Mouse (Mus musculus): ENCODE results near the gene Dytn. TPM values are rescaled to one million over a fixed set of nuclear protein-coding genes. Genes with fewer than 3 reads are reported as not detected.
"Not testable (repeated sequence)": the region's sequence is repeated elsewhere in the genome, so short reads cannot be mapped to it uniquely, and the experiment has no call there.

The Dytn gene
- not detected in 2 replicates for total RNA-seq (2014; fragmentation: Nextera tagmentation)
- not detected in 2 replicates for total RNA-seq (2017)

- ATAC-seq (replicated peaks; ENCODE audit: low FRiP score, low TSS enrichment, poor library complexity, severe bottlenecking), result no peak
Measured at GRCm38 (mm10) chr1:63686827-63687226, at the start of gene Dytn. Gene Dytn (minus strand): TSS chr1:63686927.

GRCm38 (mm10) chr1:63730240-63730771 lies 43.6 kb upstream of the Dytn start, which contains the start of the genes Mdh1b and Fastkd2:
Gene Mdh1b (minus strand): TSS chr1:63730318.
Gene Fastkd2 (plus strand): TSS chr1:63730614.
- peak; percentile 95 for ATAC-seq (replicated peaks; ENCODE audit: low FRiP score, low TSS enrichment, poor library complexity, severe bottlenecking)

GRCm38 (mm10) chr1:63729796-63730195 lies 43.1 kb upstream of the Dytn start:
- 0 out of 2 replicates have a peak, but pooled peaks have one; percentile 2 for ATAC-seq (replicated peaks; ENCODE audit: low FRiP score, low TSS enrichment, poor library complexity, severe bottlenecking)

GRCm38 (mm10) chr1:63720161-63720560 lies 33.4 kb upstream of the Dytn start:
- no peak for ATAC-seq (replicated peaks; ENCODE audit: low FRiP score, low TSS enrichment, poor library complexity, severe bottlenecking)

- no peak for ATAC-seq (replicated peaks; ENCODE audit: low FRiP score, low TSS enrichment, poor library complexity, severe bottlenecking)
Measured at GRCm38 (mm10) chr1:63708876-63709275, 22.1 kb upstream of the Dytn start.

GRCm38 (mm10) chr1:63705733-63706132 lies 19.0 kb upstream of the Dytn start:
- no peak for ATAC-seq (replicated peaks; ENCODE audit: low FRiP score, low TSS enrichment, poor library complexity, severe bottlenecking)

- ATAC-seq (replicated peaks; ENCODE audit: low FRiP score, low TSS enrichment, poor library complexity, severe bottlenecking), result no peak
Measured at GRCm38 (mm10) chr1:63696861-63697260, 10.1 kb upstream of the Dytn start.

GRCm38 (mm10) chr1:63675975-63676374 lies 10.8 kb downstream of the Dytn start:
- no peak for ATAC-seq (replicated peaks; ENCODE audit: low FRiP score, low TSS enrichment, poor library complexity, severe bottlenecking)

GRCm38 (mm10) chr1:63668852-63669160 lies 17.9 kb downstream of the Dytn start:
- peak; percentile 68 for ATAC-seq (replicated peaks; ENCODE audit: low FRiP score, low TSS enrichment, poor library complexity, severe bottlenecking)

GRCm38 (mm10) chr1:63667949-63668851 lies 18.5 kb downstream of the Dytn start:
- 0 out of 2 replicates have a peak, but pooled peaks have one; percentile 22 for ATAC-seq (replicated peaks; ENCODE audit: low FRiP score, low TSS enrichment, poor library complexity, severe bottlenecking)

- ATAC-seq (replicated peaks; ENCODE audit: low FRiP score, low TSS enrichment, poor library complexity, severe bottlenecking), result no peak
Measured at GRCm38 (mm10) chr1:63667201-63667948, 19.4 kb downstream of the Dytn start.

GRCm38 (mm10) chr1:63666089-63666488 lies 20.6 kb downstream of the Dytn start:
- ATAC-seq (replicated peaks; ENCODE audit: low FRiP score, low TSS enrichment, poor library complexity, severe bottlenecking), result no peak

- ATAC-seq (replicated peaks; ENCODE audit: low FRiP score, low TSS enrichment, poor library complexity, severe bottlenecking), result peak; percentile 80
Measured at GRCm38 (mm10) chr1:63659591-63659990, 27.1 kb downstream of the Dytn start.

GRCm38 (mm10) chr1:63658016-63658415 lies 28.7 kb downstream of the Dytn start:
- peak; percentile 81 for ATAC-seq (replicated peaks; ENCODE audit: low FRiP score, low TSS enrichment, poor library complexity, severe bottlenecking)

- no peak for ATAC-seq (replicated peaks; ENCODE audit: low FRiP score, low TSS enrichment, poor library complexity, severe bottlenecking)
Measured at GRCm38 (mm10) chr1:63639921-63640320, 46.8 kb downstream of the Dytn start.

GRCm38 (mm10) chr1:63630390-63630789 lies 56.3 kb downstream of the Dytn start:
- ATAC-seq (replicated peaks; ENCODE audit: low FRiP score, low TSS enrichment, poor library complexity, severe bottlenecking), result not testable (repeated sequence)

GRCm38 (mm10) chr1:63628211-63628610 lies 58.5 kb downstream of the Dytn start:
- ATAC-seq (replicated peaks; ENCODE audit: low FRiP score, low TSS enrichment, poor library complexity, severe bottlenecking), result no peak

- no peak for ATAC-seq (replicated peaks; ENCODE audit: low FRiP score, low TSS enrichment, poor library complexity, severe bottlenecking)
Measured at GRCm38 (mm10) chr1:63615668-63616067, 71.1 kb downstream of the Dytn start, which contains the start of gene Gm39653. Gene Gm39653 (plus strand): TSS chr1:63615968.

GRCm38 (mm10) chr1:63614594-63614993 lies 72.1 kb downstream of the Dytn start:
- 0 out of 2 replicates have a peak, but pooled peaks have one; percentile 52 for ATAC-seq (replicated peaks; ENCODE audit: low FRiP score, low TSS enrichment, poor library complexity, severe bottlenecking)

GRCm38 (mm10) chr1:63609613-63610012 lies 77.1 kb downstream of the Dytn start:
- no peak for ATAC-seq (replicated peaks; ENCODE audit: low FRiP score, low TSS enrichment, poor library complexity, severe bottlenecking)
